Mouse (Mus musculus) heart, postnatal 10 days (tissue): ENCODE data around the gene Gm16181. TPM values are rescaled to one million over a fixed set of nuclear protein-coding genes. Genes with fewer than 3 reads are reported as not detected.
"Not testable (repeated sequence)": the region's sequence is repeated elsewhere in the genome, so short reads cannot be mapped to it uniquely, and the experiment has no call there.

ENCODE experiments used
- DNase-seq, 2 experiments: peaks; one replicate each; pipeline ENCODE4 v3.0.0; 2021
- intact Hi-C: fragments of 180-260 bp; cut with DNase I; formaldehyde crosslinking; loops from one replicate; pipeline ENCODE4 v1.15.1; 2025
- total RNA-seq, 2 experiments: library from RNA; stranded (reverse); gene quantifications; 2 replicates each; pipeline ENCODE4 v1.2.3; 2021

Gm16181 gene
- total RNA-seq, 2 experiments from 2014 or later, result 0.84 TPM; not detected in 1

- intact Hi-C loops, result no loop called here
- DNase-seq, result no peak
Measured at GRCm38 (mm10) chr17:35225456-35225855, 4.8 kb downstream of the Gm16181 start.

GRCm38 (mm10) chr17:35226561-35227046 lies 6.0 kb downstream of the Gm16181 start:
- intact Hi-C loops, result loop anchor here (2.0 kb wide), 1 partner anchor 32 kb away; the partner anchor contains the start of gene Ltb
- DNase-seq, result no peak

- DNase-seq, result no peak
- intact Hi-C loops, result loop anchor here (10.0 kb wide), 2 partner anchors 226 to 386 kb away; partner anchors contain the start of gene Vars
Measured at GRCm38 (mm10) chr17:35231022-35231421, 10.4 kb downstream of the Gm16181 start.

GRCm38 (mm10) chr17:35232043-35232442 lies 11.4 kb downstream of the Gm16181 start:
- DNase-seq, result peak; percentile 88 to 93
- intact Hi-C loops, result loop anchor here (1.0 to 10.0 kb wide), 4 partner anchors 54 to 387 kb away; partner anchors contain the start of gene Vars

GRCm38 (mm10) chr17:35232659-35233058 lies 12.0 kb downstream of the Gm16181 start:
- DNase-seq, result no peak
- intact Hi-C loops, result loop anchor here (1.0 to 10.0 kb wide), 4 partner anchors 54 to 388 kb away; partner anchors contain the start of gene Vars

GRCm38 (mm10) chr17:35233114-35233980 lies 12.7 kb downstream of the Gm16181 start, which contains the start of gene Atp6v1g2:
Atp6v1g2 (plus strand) TSS chr17:35233660.
- DNase-seq, result no peak
- intact Hi-C loops, result loop anchor here (2.0 to 10.0 kb wide), 3 partner anchors 67 to 389 kb away; partner anchors contain the start of gene Vars

- intact Hi-C loops, result loop anchor here (10.0 kb wide), 2 partner anchors 229 to 389 kb away; partner anchors contain the start of gene Vars
- not testable (repeated sequence) for DNase-seq
Measured at GRCm38 (mm10) chr17:35234090-35234489, 13.5 kb downstream of the Gm16181 start.

GRCm38 (mm10) chr17:35234903-35235302 lies 14.3 kb downstream of the Gm16181 start:
- intact Hi-C loops, result loop anchor here (5.0 to 10.0 kb wide), 3 partner anchors 113 to 390 kb away; partner anchors contain the start of genes Csnk2b, Gpank1 and Vars
- DNase-seq, result peak in 1 of 2 experiments; percentile 67

- DNase-seq, result peak; percentile 93 to 94
- intact Hi-C loops, result loop anchor here (1.0 to 10.0 kb wide), 4 partner anchors 58 to 391 kb away; partner anchors contain the start of genes Csnk2b, Gpank1 and Vars
Measured at GRCm38 (mm10) chr17:35235614-35236389, 15.2 kb downstream of the Gm16181 start, which contains the start of gene Nfkbil1. Nfkbil1 (minus strand) TSS chr17:35235792.

GRCm38 (mm10) chr17:35236390-35236746 lies 15.7 kb downstream of the Gm16181 start:
- peak; percentile 98 to 99 for DNase-seq
- intact Hi-C loops, result loop anchor here (1.0 to 10.0 kb wide), 4 partner anchors 58 to 392 kb away; partner anchors contain the start of genes Csnk2b, Gpank1 and Vars

- intact Hi-C loops, result loop anchor here (1.0 to 10.0 kb wide), 4 partner anchors 59 to 392 kb away; partner anchors contain the start of genes Csnk2b, Gpank1 and Vars
- peak in 1 of 2 experiments; percentile 5 for DNase-seq
Measured at GRCm38 (mm10) chr17:35236996-35237395, 16.4 kb downstream of the Gm16181 start.

- intact Hi-C loops, result loop anchor here (5.0 to 10.0 kb wide), 3 partner anchors 115 to 393 kb away; partner anchors contain the start of genes Csnk2b, Gpank1 and Vars
- no peak for DNase-seq
Measured at GRCm38 (mm10) chr17:35237504-35237903, 16.9 kb downstream of the Gm16181 start.

- intact Hi-C loops, result loop anchor here (5.0 to 10.0 kb wide), 3 partner anchors 117 to 395 kb away; partner anchors contain the start of genes Csnk2b, Gpank1 and Vars
Measured at GRCm38 (mm10) chr17:35239700-35240099, 19.1 kb downstream of the Gm16181 start.

GRCm38 (mm10) chr17:35240384-35241304 lies 20.0 kb downstream of the Gm16181 start:
- DNase-seq, result peak in 1 of 2 experiments; percentile 59
- intact Hi-C loops, result no loop called here

More at GRCm38 (mm10) chr17:35239700-35240099, 19.1 kb downstream of the Gm16181 start:
- no peak for DNase-seq

GRCm38 (mm10) chr17:35241305-35242014 lies 20.8 kb downstream of the Gm16181 start, which contains the start of gene Ddx39b:
Ddx39b (plus strand) TSS chr17:35241746.
- intact Hi-C loops, result no loop called here

GRCm38 (mm10) chr17:35242015-35242941 lies 21.6 kb downstream of the Gm16181 start:
- peak; percentile 73 to 78 for DNase-seq
- intact Hi-C loops, result no loop called here

More at GRCm38 (mm10) chr17:35241305-35242014, 20.8 kb downstream of the Gm16181 start, which contains the start of gene Ddx39b:
- peak; percentile 97 for DNase-seq

- DNase-seq, result peak; percentile 76 to 81
- intact Hi-C loops, result no loop called here
Measured at GRCm38 (mm10) chr17:35243086-35243485, 22.5 kb downstream of the Gm16181 start.
